Comparison of ENCODE assay signal across 13 mouse cellular contexts in the genomic region with DNA sequence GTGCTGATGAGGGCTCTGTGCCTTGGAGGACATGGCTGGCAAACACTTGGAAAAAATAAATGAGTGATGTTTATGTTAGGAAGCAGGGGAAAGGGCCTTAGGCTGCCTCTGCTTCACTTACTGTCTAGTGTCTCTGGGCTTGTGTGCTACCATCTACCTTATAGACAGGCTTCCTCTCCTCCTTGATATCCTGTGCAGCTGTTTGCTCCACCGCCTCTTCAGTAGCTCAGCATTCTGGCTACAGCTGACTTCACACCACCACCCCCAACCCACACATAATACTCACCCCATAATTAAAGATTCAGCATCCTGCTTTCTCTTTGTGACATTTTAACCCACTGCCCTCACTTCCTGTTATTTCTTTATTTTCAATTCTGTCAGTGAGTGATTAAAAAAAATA.
DNase-seq lines count a peak whose midpoint lies in the region; ATAC-seq and TF ChIP-seq lines count a peak whose summit lies in the region.
"Had no signal": no experiment of that assay in that cellular context is flagged by ENCODE, and none has a peak within 500 bp of the region (broad histone marks: within the 10 kb centered on the region; RNA-seq: fewer than 3 reads in every experiment).

No protein-coding gene starts in this region.

- TF ChIP-seq POLR2A in kidney, adult 2 months (IDR thresholded peaks at IDR 0.05; ENCODE audit: low read depth, low read length) = no peak

- 20% methylated on average over 1 of the region's 1 CpGs for WGBS in kidney, embryonic 15.5 days
- 23% methylated on average over 1 of the region's 1 CpGs for WGBS in kidney, adult 2 months

- H3K9ac ChIP-seq in kidney, embryonic 15.5 days = no peak overlapping the region
- H3K9ac ChIP-seq: forebrain, embryonic 13.5 days; hindbrain, embryonic 15.5 days; midbrain, embryonic 12.5 days had no signal

- peaks cover 5% of the 10 kb centered on the region; the same call in 1 of the 2 replicates for H3K4me1 ChIP-seq in kidney, embryonic 15.5 days
- no peaks in the 10 kb centered on the region for H3K4me1 ChIP-seq in kidney, adult 2 months (ENCODE audit: control insufficient read depth, insufficient read depth, low read length)
- H3K4me1 ChIP-seq: forebrain, embryonic 13.5 days; hindbrain, embryonic 15.5 days; midbrain, embryonic 12.5 days had no signal

- H3K27me3 ChIP-seq in kidney, embryonic 15.5 days = no peaks in the 10 kb centered on the region
- no peaks in the 10 kb centered on the region for H3K27me3 ChIP-seq in kidney, adult 2 months (replicated peaks; ENCODE audit: control insufficient read depth, insufficient read depth, low read length)
- H3K27me3 ChIP-seq: forebrain, embryonic 13.5 days; hindbrain, embryonic 15.5 days; midbrain, embryonic 12.5 days had no signal

- peak; percentile 78 for ATAC-seq in kidney, embryonic 15.5 days (replicated peaks; ENCODE audit: low FRiP score)
- peak; percentile 25 for ATAC-seq in megakaryocyte, adult 5-6 weeks (ENCODE audit: poor library complexity, severe bottlenecking)
- ATAC-seq: forebrain, embryonic 13.5 days had no signal

- H3K36me3 ChIP-seq in kidney, embryonic 15.5 days = no peaks in the 10 kb centered on the region
- no peaks in the 10 kb centered on the region for H3K36me3 ChIP-seq in kidney, adult 2 months (ENCODE audit: control insufficient read depth, insufficient read depth, low read length)
- H3K36me3 ChIP-seq: hindbrain, embryonic 15.5 days; midbrain, embryonic 12.5 days had no signal

- H3K9me3 ChIP-seq in kidney, embryonic 15.5 days (replicated peaks) = no peaks in the 10 kb centered on the region
- H3K9me3 ChIP-seq: forebrain, embryonic 13.5 days; hindbrain, embryonic 15.5 days; midbrain, embryonic 12.5 days had no signal

- H3K4me3 ChIP-seq in kidney, embryonic 15.5 days (replicated peaks) = no peak overlapping the region
- H3K4me3 ChIP-seq in kidney, adult 2 months (ENCODE audit: insufficient read depth, low read depth, low read length) = no peak overlapping the region
- H3K4me3 ChIP-seq: forebrain, embryonic 13.5 days; hindbrain, embryonic 15.5 days; midbrain, embryonic 12.5 days had no signal

- no peak for DNase-seq in kidney, adult 2 months
- DNase-seq in MEL-GATA-1-ER (ENCODE audit: extremely low read depth, low read depth) = peak; percentile 32
- DNase-seq in thymus, postnatal 0 days (ENCODE audit: low spot score) = peak; percentile 84
- no peak for DNase-seq in cerebellum, postnatal 25 days
- no peak for DNase-seq in cerebellum, adult 9-11 months
- no peak for DNase-seq in right cerebral cortex, adult 18-20 months
- DNase-seq: cerebellum, postnatal 10 days; right cerebral cortex, postnatal 4 days had no signal

- H3K27ac ChIP-seq in kidney, embryonic 15.5 days = no peak overlapping the region
- H3K27ac ChIP-seq in kidney, adult 2 months (ENCODE audit: insufficient read depth, low read depth, low read length) = no peak overlapping the region
- H3K27ac ChIP-seq: forebrain, embryonic 13.5 days; hindbrain, embryonic 15.5 days; midbrain, embryonic 12.5 days had no signal

- TF ChIP-seq CTCF in kidney, adult 2 months (conservative IDR thresholded peaks at IDR 0.05; ENCODE audit: insufficient read depth, insufficient read length, low read depth, low read length) = no peak

- no peak overlapping the region for H3K4me2 ChIP-seq in kidney, embryonic 15.5 days
- H3K4me2 ChIP-seq: forebrain, embryonic 13.5 days; hindbrain, embryonic 15.5 days; midbrain, embryonic 12.5 days had no signal

Comparison
In these comparisons a context has a peak if more than half of its experiments do, and no peak if none do; other contexts are left out.
1. DNase-seq: peak in MEL-GATA-1-ER (single experiment) and thymus, postnatal 0 days (single experiment); none in kidney, adult 2 months (single experiment), cerebellum, postnatal 25 days (0 of 2), cerebellum, adult 9-11 months (single experiment) and right cerebral cortex, adult 18-20 months (single experiment).